Mouse (Mus musculus) erythroblast, embryonic 14.5 days (primary cell): Measurements from ENCODE around the gene Rimklb.

Source experiments
- GATA1 ChIP-seq: IDR thresholded peaks from 2 replicates; pipeline ENCODE4 v1.6.1; 2012; ENCODE audit warnings: low read length, inconsistent platforms, mixed read lengths
- TAL1 ChIP-seq: IDR thresholded peaks from 3 replicates; pipeline ENCODE4 v1.6.1; 2012; ENCODE audit warnings: low read length, inconsistent platforms, mixed read lengths

DNA sequence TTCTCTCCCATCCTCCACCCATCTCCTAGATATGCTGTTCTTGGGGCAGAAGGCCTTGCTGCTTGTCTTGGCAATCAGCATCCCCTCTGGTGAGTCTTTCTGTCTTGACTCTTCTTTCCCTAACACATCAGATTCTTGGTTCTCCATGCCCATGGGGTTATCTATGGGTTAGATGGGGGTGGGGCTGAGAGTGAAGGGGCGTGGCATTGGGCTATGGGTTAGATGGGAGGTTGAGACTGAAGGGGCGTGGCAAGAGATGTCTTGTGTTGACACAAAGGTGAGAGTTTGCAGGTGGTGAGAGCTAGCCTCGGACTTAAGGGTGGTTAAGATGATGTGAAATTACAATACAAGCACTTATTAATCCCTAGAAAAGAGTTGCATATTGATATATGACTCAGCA lies 15.8 kb upstream of the Rimklb start:
- TF ChIP-seq GATA1: no peak
- TF ChIP-seq TAL1: no peak
